Mouse (Mus musculus) hindbrain, embryonic 16.5 days (tissue): ENCODE results near the gene Dhx38. TPM values are rescaled to one million over a fixed set of nuclear protein-coding genes. Genes with fewer than 3 reads are reported as not detected.

Experiments used
- ATAC-seq: fragments of 200-750 bp; cut with Nextera tagmentation; 2 replicates; pipeline ENCODE4 v1.8.0; 2017; ENCODE audit warnings: moderate TSS enrichment, moderate library complexity
- H3K27ac ChIP-seq: fragments of 300-500 bp; sonication (generic); 2 replicates; pipeline ENCODE4 v1.5.1; 2014; ENCODE audit warnings: low read depth, mild to moderate bottlenecking, control low read depth, low read length, moderate library complexity
- H3K27me3 ChIP-seq: fragments of 300-500 bp; sonication (generic); replicated peaks from 2 replicates; pipeline ENCODE4 v1.6.1; 2014; ENCODE audit warnings: low read length; ENCODE audit not compliant: control insufficient read depth, insufficient read depth
- H3K36me3 ChIP-seq: fragments of 300-500 bp; sonication (generic); 2 replicates; pipeline ENCODE4 v1.6.1; 2014; ENCODE audit warnings: mild to moderate bottlenecking, low read length, moderate library complexity, mixed read lengths; ENCODE audit not compliant: control insufficient read depth, insufficient read depth
- H3K4me1 ChIP-seq: fragments of 300-500 bp; sonication (generic); 2 replicates; pipeline ENCODE4 v1.6.1; 2014; ENCODE audit warnings: low read depth, low read length; ENCODE audit not compliant: control insufficient read depth, insufficient read depth
- H3K4me2 ChIP-seq: fragments of 300-500 bp; sonication (generic); 2 replicates; pipeline ENCODE4 v1.6.1; 2014; ENCODE audit warnings: mild to moderate bottlenecking, low read length, control low read depth, moderate library complexity
- H3K4me3 ChIP-seq: fragments of 300-500 bp; sonication (generic); 2 replicates; pipeline ENCODE4 v1.5.1; 2014; ENCODE audit warnings: mild to moderate bottlenecking, low read length, control low read depth, moderate library complexity
- H3K9ac ChIP-seq: fragments of 300-500 bp; sonication (generic); 2 replicates; pipeline ENCODE4 v1.6.1; 2014; ENCODE audit warnings: low read depth, mild to moderate bottlenecking, control low read depth, low read length, moderate library complexity
- H3K9me3 ChIP-seq: fragments of 300-500 bp; sonication (generic); 2 replicates; pipeline ENCODE4 v1.6.1; 2014; ENCODE audit warnings: mild to moderate bottlenecking, low read length, moderate library complexity; ENCODE audit not compliant: control insufficient read depth
- WGBS: fragments of 180-500 bp; shearing (Covaris S2); extraction: QIAGEN DNeasy Blood & Tissue Kit; methylation state at CpG from one replicate; pipeline ENCODE4 v1.1.7; 2014; 5-methylcytosine and 5-hydroxymethylcytosine counted together
- polyA plus RNA-seq: library from polyadenylated mRNA; unstranded; fragments of >200 nt; fragmentation: Nextera tagmentation; extraction: Ambion mirVana; gene quantifications from 2 replicates; pipeline ENCODE4 v1.2.1, GENCODE M21; 2015

Gene Dhx38
- polyA plus RNA-seq, result 14.4 and 16.8 TPM in 2 replicates

GRCm38 (mm10) chr8:109565498-109566333, at the start of gene Dhx38, which contains the start of gene Txnl4b:
TSS of gene Dhx38 (minus strand) at chr8:109565861.
TSS of gene Txnl4b (plus strand) at chr8:109565892.
- peak; percentile 100 for ATAC-seq
- H3K4me3 ChIP-seq, result peak within 1 kb of the TSS; percentile 93
- peak within 1 kb of the TSS; percentile 91 for H3K27ac ChIP-seq
- H3K9ac ChIP-seq, result peak within 1 kb of the TSS; percentile 95
- no peaks in the 10 kb centered on the region for H3K27me3 ChIP-seq
- WGBS, result under 1% methylated on average over 51 of the region's 52 CpGs
- peaks cover 16% of the 10 kb centered on the region for H3K4me1 ChIP-seq
- peaks cover 20% of the 10 kb centered on the region for H3K36me3 ChIP-seq
- peak within 1 kb of the TSS; percentile 79 for H3K4me2 ChIP-seq
- H3K9me3 ChIP-seq, result no peaks in the 10 kb centered on the region

DNA sequence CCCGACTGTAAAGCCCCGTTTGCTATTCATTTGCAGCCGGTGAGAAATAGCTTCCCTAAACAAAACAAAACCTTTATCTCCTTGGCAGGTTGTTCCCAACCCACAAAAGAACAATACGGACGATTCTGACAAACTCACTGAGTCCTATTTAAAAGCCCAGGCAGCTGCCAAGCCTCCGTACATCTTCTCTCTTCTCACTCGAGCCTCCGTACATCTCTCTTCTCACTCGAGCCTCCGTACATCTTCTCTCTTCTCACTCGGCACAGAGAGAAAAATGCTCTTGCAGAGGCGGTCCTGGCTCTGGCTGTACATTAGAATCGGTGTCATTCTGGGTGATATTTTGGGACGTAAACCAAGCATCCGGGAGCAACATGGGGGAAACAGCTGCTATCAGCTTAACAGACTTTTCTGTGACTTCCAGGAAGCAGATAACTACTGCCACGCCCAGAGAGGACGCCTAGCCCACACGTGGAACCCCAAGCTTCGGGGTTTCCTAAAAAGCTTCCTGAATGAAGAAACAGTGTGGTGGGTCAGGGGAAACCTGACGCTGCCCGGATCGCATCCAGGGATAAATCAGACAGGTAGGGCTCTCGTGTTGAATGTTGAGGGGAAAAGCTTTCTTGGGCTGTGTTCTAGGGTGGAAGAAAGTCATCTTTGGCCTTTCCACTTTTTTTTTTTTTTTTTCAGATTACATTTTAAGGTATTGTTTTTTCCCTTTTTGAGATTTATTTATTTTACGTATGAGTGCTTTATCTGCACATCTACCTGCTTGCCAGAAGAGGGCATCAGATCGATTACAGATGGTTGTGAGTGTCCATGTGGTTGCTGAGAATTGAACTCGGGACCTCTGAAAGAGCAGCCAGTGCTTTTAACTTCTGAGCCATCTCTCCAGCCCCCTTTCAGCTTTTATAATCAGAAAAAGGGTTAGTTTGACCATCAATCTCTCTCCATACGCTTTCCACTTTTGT, 48.9 kb upstream of the Dhx38 start, which contains the start of gene Pkd1l3:
Gene Pkd1l3 (plus strand): TSS at position 275 of the 968 bp plus-strand sequence.
- H3K36me3 ChIP-seq, result no peaks in the 10 kb centered on the region
- 58% methylated on average over 27 of the region's 27 CpGs for WGBS
- H3K9ac ChIP-seq, result no peak within 1 kb of the TSS
- ATAC-seq, result no peak
- H3K4me3 ChIP-seq, result no peak within 1 kb of the TSS
- H3K4me2 ChIP-seq, result peak within 1 kb of the TSS; percentile 4; the same call in 1 of the 2 replicates
- H3K27ac ChIP-seq, result no peak within 1 kb of the TSS
- no peaks in the 10 kb centered on the region for H3K27me3 ChIP-seq
- no peaks in the 10 kb centered on the region for H3K9me3 ChIP-seq
- no peaks in the 10 kb centered on the region for H3K4me1 ChIP-seq

- H3K4me1 ChIP-seq, result peaks cover 11% of the 10 kb centered on the region
- no peaks in the 10 kb centered on the region; the same call in 1 of the 2 replicates for H3K36me3 ChIP-seq
- H3K27me3 ChIP-seq, result no peaks in the 10 kb centered on the region
- peak overlapping the region; percentile 75 for H3K9ac ChIP-seq
- peak overlapping the region; percentile 94 for H3K27ac ChIP-seq
- no peaks in the 10 kb centered on the region for H3K9me3 ChIP-seq
- ATAC-seq, result no peak
- peak overlapping the region; percentile 76 for H3K4me2 ChIP-seq
- 20% methylated on average over 5 of the region's 5 CpGs for WGBS
- peak overlapping the region; percentile 59 for H3K4me3 ChIP-seq
Observed at GRCm38 (mm10) chr8:109609153-109609502, 43.5 kb upstream of the Dhx38 start.

DNA sequence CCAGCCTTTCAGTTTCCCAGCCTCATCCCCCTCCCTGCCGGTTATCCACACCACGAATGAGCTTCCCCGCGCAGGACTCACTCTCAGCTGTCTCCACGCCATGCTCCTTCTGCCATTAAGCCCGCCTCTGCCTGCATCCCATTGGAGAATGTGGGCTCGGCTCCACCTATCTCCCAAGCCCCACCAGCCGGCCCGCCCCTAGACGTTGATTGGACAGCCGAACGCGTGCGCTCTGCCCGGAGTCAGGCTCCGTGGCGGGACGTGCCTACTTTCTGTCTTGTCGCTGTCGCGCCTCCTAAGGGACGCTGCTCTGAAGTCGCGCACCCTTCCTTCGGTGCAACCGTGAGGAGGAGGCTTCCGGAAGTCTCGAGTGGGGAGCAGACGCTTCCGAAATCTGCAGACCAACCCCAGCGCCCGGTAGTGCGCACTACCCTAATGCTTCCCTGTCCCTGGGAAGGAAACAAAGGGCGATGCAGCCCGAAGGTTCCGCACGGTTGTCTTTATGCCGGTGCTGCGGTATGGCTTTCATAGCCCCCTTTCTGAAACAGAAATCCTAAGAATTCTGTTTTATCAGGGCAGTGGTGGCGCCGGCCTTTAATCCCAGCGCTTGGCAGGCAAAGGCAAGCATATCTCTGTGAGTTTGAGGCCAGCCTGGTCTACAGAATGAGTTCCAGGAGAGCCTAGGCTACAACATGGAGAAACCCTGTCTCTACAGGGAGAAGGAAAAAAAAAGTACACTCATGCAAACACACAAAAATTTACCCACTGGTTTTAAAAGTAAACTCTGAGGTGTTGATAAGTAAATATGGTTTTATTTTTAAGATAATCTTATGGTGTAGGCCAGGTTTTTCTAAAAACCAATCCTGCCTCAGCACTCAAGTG, 42.9 kb upstream of the Dhx38 start, which contains the start of gene Dhodh:
Gene Dhodh (minus strand): TSS at position 403 of the 882 bp plus-strand sequence.
- Histone ChIP-seq H3K36me3 (peaks cover 2% of the 10 kb centered on the region; the same call in 1 of the 2 replicates), H3K4me3 (peak within 1 kb of the TSS; percentile 59), H3K9me3 (no peaks in the 10 kb centered on the region), H3K9ac (peak within 1 kb of the TSS; percentile 75), H3K27me3 (no peaks in the 10 kb centered on the region), H3K27ac (peak within 1 kb of the TSS; percentile 94), H3K4me1 (peaks cover 11% of the 10 kb centered on the region), H3K4me2 (peak within 1 kb of the TSS; percentile 89)
- under 1% methylated on average over 42 of the region's 42 CpGs for WGBS
- peak; percentile 99 for ATAC-seq

DNA sequence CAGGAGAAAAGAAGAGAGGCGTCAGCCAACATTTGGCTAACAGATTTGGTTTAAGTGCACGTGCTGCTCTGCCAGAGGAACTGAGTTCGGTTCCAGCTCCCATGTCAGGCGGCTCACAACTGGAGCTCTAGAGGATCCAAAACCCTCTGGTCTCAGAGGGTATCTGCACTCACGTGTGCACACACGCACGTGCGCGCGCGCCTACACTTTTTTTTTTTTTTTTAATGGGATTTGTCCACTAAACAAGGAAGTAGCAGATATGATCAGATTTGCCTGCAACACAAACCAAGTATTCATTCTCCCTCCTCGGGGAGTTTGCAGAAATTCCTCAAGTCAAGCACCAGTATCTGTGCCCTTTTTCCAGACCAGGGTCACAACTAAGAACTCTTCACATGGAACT, 42.0 kb upstream of the Dhx38 start:
- ATAC-seq, result no peak
- WGBS, result 12% methylated on average over 12 of the region's 12 CpGs
- Histone ChIP-seq H3K9ac (peak overlapping the region; percentile 66), H3K9me3 (no peaks in the 10 kb centered on the region), H3K27me3 (no peaks in the 10 kb centered on the region), H3K4me3 (peak overlapping the region; percentile 59), H3K36me3 (peaks cover 4% of the 10 kb centered on the region; the same call in 1 of the 2 replicates), H3K4me2 (peak overlapping the region; percentile 89), H3K4me1 (peaks cover 11% of the 10 kb centered on the region), H3K27ac (peak overlapping the region; percentile 94; the same call in 1 of the 2 replicates)

DNA sequence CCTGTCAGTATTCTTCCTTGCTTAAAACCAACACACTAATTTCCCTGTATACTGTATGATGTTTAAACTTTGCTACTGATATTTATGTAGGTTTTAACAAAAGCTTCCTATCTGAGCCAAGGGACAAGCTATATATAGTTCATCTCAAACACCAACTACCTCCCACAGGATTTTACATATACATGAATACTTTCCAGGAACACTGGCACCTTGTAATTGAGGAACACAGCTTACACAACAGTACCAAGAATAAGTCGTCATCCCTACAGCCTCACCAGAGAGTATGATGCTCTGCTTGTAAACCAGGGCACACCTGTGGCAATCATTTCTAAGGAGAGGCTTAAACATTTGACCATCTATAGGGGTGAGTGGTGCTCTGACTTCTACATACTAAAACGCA, 41.1 kb upstream of the Dhx38 start:
- no peaks in the 10 kb centered on the region for H3K27me3 ChIP-seq
- H3K9me3 ChIP-seq, result no peaks in the 10 kb centered on the region
- no peak overlapping the region for H3K4me2 ChIP-seq
- H3K36me3 ChIP-seq, result peaks cover 4% of the 10 kb centered on the region; the same call in 1 of the 2 replicates
- 83% methylated on average over 2 of the region's 2 CpGs for WGBS
- peaks cover 11% of the 10 kb centered on the region for H3K4me1 ChIP-seq
- no peak overlapping the region for H3K4me3 ChIP-seq
- no peak for ATAC-seq
- no peak overlapping the region for H3K27ac ChIP-seq
- no peak overlapping the region for H3K9ac ChIP-seq

DNA sequence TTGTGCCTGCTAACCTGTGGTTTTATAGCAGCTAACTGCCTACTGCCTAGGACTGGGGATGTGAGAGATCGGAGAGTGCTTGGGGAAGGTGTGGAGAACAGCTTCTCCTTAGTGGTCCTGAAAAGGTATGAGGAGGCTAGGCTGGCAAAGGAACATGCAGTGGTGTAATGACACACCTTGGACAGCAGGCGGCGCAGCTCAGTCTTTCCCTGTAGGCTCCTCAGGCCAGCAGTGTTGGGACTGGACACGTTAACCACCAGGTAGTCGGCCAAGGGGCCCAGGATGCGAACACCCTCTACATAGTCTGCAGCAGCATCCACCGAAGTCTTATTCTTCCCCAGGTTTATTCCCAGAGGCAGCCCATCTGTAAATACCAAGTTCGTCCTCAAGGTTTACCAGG, 30.2 kb upstream of the Dhx38 start:
- Histone ChIP-seq H3K36me3 (peaks cover 6% of the 10 kb centered on the region), H3K4me3 (no peak overlapping the region), H3K27me3 (no peaks in the 10 kb centered on the region), H3K9ac (no peak overlapping the region), H3K4me2 (no peak overlapping the region), H3K27ac (no peak overlapping the region), H3K4me1 (no peaks in the 10 kb centered on the region), H3K9me3 (no peaks in the 10 kb centered on the region)
- ATAC-seq, result no peak
- 50% methylated on average over 8 of the region's 8 CpGs for WGBS

- H3K36me3 ChIP-seq, result peaks cover 6% of the 10 kb centered on the region
Observed at GRCm38 (mm10) chr8:109593117-109593788, 27.6 kb upstream of the Dhx38 start.

More at GRCm38 (mm10) chr8:109593117-109593788, 27.6 kb upstream of the Dhx38 start:
- H3K4me3 ChIP-seq, result no peak overlapping the region
- H3K4me2 ChIP-seq, result no peak overlapping the region
- H3K4me1 ChIP-seq, result no peaks in the 10 kb centered on the region
- ATAC-seq, result no peak
- H3K27me3 ChIP-seq, result no peaks in the 10 kb centered on the region
- no peaks in the 10 kb centered on the region for H3K9me3 ChIP-seq
- H3K9ac ChIP-seq, result no peak overlapping the region
- H3K27ac ChIP-seq, result no peak overlapping the region
- 76% methylated on average over 6 of the region's 6 CpGs for WGBS
